Mouse (Mus musculus) small intestine, adult 2 months (tissue): ENCODE results near the gene Fnip1.

ENCODE experiments used
- CTCF ChIP-seq: fragments of 200-500 bp; IDR thresholded peaks from 2 replicates; pipeline ENCODE4 v1.5.1; 2012; ENCODE audit warnings: low read depth, mild to moderate bottlenecking, control low read depth, inconsistent platforms, low read length, moderate library complexity, mixed read lengths; ENCODE audit not compliant: insufficient replicate concordance, insufficient read length; ENCODE audit errors: extremely low read depth
- POLR2A ChIP-seq: fragments of 200-500 bp; IDR thresholded peaks from 2 replicates; pipeline ENCODE4 v1.6.1; 2012; ENCODE audit warnings: low read depth, mild to moderate bottlenecking, control low read depth, inconsistent platforms, low read length, moderate library complexity

DNA sequence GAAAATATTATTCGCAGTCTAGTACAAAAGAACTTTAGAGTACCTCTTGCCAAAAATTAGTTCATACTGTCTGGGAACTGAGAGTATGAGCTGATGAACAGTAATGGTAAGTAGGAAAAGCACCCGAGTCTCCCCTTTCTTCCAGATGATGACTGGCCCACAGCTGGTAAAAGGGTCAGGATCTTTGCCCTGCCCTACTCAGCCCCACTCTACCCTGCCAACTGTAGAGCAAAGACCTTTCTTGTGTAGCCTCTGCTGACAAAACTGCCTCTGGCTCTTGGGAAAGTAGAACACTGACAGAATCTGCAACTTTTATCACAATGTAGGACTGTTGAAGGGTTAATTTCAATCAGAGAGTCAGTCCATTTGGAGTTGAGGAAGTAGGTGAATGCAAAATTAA lies 117.0 kb downstream of the Fnip1 start:
- TF ChIP-seq CTCF, result no peak
- TF ChIP-seq POLR2A, result no peak
